Mouse (Mus musculus) erythroid progenitor cell, adult 5-6 weeks (primary cell): ENCODE results near the gene Fam83e. TPM values are rescaled to one million over a fixed set of nuclear protein-coding genes. Genes with fewer than 3 reads are reported as not detected.
A peak's percentile ranks its signal among the peaks of the same experiment; 100 is the strongest.

ENCODE experiments used
- ATAC-seq: replicated peaks from 2 replicates; pipeline ENCODE4 v1.8.0; 2016; ENCODE audit warnings: moderate number of reproducible peaks, mild to moderate bottlenecking, moderate TSS enrichment, inconsistent platforms; ENCODE audit not compliant: poor library complexity, low FRiP score, severe bottlenecking
- total RNA-seq, 2 experiments: library from RNA; stranded (forward) in 1 of 2; stranded (reverse) in 1 of 2; fragments of 150-400 nt in 1 of 2; fragments of 186-747, 209-891 nt in 1 of 2; gene quantifications; 2 replicates each; pipeline versions ENCODE4 v1.2.3 to v1.2.4; 2015 to 2017; ENCODE audit warnings: low replicate concordance in 2 of 2

Fam83e gene
- total RNA-seq, 2 experiments from 2014 or later: not detected

DNA sequence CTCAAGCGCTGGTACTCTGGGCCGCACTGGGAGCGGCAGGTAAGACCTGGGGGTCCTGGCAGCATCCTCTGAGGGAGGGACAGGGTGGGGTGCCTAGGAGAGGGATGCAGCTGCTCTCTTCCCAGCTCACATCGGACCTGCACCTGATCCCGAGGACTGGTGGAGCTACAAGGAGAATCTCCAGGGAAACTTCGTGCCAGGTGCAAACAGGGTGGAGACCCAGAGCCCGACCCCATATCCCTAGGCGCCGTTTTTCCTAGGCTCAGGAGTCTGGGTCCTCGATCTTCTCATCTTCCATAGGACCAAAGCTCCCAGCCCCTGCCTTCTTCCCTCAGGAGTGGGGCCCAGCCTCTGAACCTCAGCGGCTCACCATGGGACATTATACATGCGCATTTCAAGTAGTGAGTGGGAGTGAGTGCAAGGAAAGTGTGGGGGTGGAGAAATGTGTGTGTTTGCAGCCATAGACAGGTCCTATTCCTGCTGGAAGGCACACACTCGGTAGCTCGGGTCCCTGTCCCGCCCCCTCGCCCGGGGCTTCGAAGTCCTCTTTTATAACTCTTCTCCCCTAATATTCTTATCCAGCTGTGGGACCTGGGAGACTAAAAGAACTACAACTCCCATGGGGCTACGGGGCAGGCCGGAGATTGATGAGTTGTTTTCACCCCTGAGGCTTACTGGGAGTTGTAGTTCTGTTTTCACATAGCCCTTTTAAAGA lies 20.6 kb upstream of the Fam83e start:
- no peak for ATAC-seq

DNA sequence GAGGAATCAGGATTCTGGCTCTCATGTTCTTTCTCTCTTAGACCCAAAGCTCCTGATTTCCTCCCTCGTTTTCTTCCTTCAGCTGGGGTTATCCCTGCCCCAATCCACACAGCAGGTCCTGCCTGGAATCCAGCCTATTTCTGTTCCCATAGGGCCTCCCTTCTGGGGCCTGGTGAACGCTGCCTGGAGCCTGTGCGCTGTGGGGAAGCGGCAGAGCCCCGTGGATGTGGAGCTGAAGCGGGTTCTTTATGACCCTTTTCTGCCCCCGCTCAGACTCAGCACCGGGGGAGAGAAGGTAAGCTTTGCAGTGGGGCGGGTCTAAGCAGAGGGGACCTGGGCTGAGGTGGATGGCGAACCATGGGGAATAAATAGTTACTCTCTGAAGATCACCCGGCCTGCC lies 19.9 kb upstream of the Fam83e start:
- ATAC-seq: no peak

DNA sequence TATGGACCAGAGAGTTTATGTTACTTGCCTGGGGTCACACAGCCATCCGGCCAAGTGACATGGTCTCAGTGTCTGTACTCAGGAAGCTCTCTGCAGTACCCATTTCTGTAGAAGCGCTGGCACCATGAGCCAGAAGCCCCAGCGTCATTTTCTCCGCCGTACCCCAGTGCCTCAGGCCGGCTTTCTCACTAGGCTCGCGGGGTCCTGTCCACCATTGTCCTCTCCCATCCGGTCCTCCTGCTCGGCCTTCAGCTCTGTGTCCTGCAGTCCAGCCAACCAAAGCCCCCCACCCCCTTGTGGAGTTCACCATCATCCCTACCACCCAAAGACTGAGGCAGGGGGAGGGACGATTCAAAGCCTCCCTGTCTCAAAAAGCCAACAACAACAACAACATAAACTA lies 19.4 kb upstream of the Fam83e start:
- ATAC-seq: no peak

DNA sequence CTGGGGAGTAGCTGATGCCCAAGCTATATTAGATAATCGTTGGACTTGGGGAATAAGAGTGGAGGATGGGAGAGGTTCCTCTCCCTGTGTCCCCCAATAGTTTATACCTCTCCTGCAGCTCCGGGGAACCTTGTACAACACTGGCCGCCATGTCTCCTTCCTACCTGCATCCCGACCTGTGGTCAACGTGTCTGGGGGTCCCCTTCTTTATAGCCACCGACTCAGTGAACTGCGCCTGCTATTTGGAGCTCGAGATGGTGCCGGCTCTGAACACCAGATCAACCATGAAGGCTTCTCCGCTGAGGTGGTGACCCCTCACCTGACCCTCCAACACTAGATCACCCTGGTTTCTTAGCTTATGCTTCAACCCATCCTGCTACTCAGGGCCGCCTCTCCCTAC lies 18.7 kb upstream of the Fam83e start:
- no peak for ATAC-seq

DNA sequence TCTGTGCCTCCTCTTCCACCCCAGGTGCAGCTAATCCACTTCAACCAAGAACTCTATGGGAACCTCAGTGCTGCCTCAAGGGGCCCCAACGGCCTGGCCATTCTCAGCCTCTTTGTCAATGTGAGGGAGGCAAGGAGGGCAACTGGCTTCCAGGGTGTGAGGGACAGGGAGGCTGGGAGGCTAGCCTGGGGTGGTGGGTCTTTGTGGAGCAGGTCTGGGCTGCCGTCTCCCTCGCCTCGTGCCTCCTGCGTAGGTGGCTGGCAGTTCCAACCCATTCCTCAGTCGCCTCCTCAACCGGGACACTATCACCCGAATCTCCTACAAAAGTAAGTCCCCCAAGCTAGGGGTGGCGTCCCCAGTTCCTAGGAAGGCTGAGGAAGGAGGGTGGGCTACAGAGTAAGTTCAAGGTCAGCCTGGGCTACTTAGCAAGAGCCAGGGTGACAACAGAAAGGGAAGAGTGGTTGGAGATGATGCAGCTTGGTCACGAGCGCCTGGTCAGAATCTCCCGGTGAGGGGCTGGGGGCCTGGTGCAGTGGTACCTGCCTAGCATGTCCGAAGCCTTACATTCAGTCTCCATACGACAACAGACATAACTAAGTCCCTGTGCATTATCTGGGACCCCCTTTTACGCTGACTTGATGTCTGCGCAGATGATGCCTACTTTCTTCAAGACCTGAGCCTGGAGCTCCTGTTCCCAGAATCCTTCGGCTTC lies 18.0 kb upstream of the Fam83e start:
- ATAC-seq: no peak

DNA sequence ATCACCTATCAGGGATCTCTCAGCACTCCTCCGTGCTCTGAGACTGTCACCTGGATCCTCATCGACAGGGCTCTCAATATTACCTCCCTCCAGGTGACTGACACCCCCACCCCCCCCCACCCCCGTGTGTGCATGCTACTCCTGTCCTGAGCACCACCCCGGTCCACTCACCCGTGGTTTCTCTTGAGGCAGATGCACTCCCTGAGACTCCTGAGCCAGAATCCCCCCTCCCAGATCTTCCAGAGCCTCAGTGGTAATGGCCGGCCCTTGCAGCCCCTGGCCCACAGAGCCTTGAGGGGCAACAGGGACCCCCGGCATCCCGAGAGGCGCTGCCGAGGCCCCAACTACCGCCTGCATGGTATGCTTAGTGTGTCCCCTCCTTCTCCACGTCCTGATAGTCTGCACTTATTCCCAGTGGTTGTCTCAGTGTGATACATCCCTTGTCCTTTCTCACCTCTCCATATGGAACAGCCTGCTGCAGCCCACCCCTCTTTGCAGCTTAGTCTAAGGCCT lies 17.4 kb upstream of the Fam83e start:
- no peak for ATAC-seq

DNA sequence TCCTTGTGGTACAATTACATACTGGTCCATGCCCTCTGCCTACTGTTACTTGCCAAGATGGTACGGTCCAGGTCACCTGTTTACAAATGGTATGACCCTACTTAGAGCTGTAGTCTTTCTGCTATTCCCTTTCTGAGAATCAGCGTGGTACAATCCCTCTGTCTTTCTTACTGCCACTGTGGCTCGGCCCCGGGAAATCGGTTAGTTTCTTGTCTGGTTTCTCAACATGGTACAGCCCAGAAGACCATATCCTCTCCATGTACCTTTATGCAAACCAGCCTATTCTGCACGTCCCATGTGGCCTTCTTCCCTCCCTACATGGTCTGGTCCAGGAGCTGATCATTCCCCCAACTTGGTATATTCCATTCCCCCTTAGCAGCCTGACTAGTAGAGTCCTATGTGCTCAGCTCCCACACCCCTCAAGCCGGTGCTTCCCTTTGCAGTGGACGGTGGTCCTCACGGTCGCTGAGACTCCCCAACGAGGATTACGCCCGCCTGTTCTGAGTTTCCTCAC lies 16.9 kb upstream of the Fam83e start:
- ATAC-seq: no peak

DNA sequence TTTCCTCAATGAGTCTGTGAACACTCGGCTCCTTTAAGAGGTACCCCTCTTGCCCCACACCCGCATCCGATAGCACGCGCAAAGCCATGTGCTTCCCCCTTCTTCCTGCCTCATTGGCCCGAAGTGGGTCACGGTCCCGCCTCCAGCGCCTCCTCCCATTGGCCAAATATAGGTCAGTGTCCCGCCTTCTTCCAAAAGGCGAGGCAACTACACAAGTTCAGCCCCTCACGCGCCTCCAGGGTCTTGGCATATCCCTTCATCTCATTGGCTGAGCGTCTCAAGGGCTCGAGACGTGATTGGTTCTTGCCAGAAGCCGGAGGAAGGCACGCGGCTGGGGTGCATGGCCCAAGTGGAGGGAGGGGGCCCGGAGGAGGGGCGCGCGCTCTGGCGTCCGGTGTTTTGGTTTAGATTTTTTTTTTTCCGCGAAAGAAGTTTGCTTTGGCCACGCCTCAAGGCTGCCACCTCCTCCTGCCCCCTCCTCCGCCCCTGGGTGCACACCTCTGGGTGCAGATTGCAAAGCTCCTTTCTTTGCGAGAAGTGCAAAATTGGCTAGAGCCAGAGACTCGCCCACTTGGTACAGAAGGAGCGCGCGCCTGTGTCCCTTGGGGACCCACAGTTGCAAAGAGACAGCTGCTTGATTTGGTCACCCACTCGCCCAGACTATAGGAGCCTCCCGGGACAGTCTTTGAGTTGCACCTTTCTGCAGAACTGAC lies 16.1 kb upstream of the Fam83e start, which contains the start of gene Dbp:
TSS of gene Dbp (plus strand) at position 359 of the 713 bp plus-strand sequence.
- ATAC-seq: peak; percentile 79

DNA sequence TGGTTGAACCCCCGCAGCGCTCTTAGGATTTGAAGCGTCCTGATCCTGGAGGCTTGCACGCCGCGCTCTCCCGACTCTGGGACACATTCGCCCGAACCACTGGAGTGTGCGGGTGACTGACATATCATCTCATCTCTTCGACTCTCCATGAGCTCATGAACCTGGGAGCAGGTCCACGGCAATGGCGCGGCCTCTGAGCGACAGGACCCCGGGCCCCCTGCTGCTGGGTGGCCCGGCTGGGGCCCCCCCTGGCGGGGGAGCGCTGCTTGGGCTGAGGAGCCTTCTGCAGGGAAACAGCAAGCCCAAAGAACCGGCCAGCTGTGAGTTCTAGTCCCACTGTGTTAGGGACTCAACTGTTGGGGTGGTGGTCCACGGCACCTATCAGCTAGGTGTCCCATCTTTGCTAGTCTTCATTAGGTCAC lies 15.6 kb upstream of the Fam83e start:
- ATAC-seq: no peak

DNA sequence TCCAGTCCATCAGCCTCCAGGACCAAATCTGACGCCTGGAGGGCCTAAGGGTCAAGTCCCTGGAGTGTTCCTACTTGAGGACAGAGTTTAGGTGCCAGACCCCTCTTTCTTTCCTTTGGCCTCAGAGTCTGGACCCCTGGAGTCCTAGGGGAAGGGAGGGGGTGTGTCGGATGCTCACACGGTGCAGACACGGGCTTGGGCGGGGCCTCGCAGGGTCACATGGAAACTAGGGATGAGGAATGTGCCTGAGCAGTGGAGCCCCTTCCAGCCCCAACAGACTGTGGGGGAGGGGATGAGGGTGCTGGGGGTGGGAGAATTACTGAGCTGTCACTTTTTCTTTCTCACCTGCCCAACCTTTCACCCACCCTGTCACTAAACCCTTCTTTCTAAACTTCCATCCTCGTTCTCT lies 15.1 kb upstream of the Fam83e start:
- ATAC-seq: no peak

DNA sequence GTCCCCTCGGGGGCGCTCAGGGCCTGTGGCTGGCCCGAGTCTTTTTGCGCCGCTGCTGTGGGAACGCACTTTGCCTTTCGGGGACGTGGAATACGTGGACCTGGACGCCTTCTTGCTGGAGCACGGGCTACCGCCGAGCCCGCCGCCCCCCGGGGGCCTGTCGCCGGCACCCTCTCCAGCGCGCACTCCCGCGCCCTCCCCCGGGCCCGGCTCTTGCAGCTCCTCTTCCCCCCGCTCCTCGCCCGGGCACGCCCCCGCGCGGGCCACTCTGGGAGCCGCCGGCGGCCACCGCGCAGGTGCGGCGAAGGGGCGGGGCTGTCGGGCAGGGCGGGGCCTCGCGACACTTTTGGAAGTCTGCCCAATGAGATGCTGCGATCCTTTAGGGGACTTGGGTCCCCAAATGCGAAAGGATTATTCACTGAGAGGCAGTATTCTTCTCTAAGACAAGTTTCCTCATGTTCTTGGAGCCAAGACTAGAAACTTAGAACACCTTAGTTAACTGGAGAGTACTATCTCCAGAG lies 14.2 kb upstream of the Fam83e start:
- ATAC-seq: 0 out of 2 replicates have a peak, but pooled peaks have one; percentile 4

DNA sequence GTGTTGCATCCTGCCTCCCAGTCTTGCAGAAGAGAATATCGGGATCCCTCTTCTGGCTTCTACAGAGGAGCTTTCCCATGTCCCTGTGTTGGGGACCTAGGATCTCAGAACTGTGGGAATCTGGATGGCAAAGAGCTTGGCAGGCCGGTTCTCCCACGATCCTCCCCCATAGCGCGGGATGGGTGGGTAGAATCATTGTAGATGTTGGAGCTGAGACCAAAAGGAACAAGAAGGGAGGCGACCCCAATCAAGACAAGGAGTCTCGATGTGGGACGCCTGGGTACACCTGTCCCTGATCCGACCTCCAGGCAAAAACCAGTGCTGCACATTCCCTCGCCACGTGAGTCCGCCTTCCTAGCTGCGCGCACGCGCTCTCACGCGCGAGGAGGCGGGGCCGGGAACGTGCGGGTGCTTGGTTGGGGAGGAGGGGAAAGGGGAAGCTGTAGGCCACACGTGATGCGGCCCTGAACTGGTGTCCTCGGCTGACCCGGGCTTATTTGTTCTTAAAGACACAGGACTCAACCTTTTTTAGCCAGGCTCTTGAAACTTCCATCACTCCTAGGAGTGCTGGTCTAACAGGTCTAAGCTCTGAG lies 13.5 kb upstream of the Fam83e start:
- ATAC-seq: no peak

DNA sequence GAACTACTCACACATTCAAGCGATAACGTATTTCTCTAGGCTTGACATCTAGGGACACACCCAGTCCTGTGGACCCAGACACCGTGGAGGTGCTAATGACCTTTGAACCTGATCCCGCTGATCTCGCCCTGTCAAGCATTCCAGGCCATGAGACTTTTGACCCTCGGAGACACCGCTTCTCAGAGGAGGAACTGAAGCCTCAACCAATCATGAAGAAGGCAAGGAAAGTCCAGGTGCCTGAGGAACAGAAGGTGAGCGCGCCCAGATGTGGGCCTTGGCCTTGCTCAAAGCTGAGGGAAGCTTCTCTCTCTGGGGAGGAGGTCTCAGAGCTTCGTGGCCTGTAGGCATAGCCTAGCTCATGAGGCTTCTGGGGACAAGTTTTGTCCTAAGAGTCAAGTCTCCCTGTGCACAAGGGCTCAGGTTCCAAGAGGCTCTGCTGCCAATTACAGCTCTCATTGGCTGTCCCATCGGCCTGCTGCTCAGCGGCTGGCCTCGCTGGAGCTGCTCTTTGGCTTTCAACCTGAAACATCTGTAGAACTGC lies 12.7 kb upstream of the Fam83e start:
- no peak for ATAC-seq

DNA sequence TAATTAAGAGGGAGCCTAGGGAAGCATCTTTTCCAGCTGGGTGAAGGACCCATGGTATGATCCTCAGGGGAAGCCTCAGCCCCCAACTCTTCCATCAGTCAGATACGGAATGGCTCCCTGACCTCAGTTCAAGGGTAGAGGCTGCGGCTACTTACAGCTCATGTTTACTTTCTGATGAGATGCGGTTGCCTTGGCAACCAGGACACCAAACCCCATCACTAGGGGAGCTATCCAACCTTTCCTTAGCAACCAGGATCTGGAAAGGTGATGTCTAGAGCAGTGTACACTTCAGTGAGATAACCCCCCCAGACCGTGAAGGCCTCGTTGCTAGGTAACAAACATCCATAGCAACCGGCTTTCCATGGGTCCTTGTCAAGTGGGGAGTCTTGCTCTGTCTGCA lies 12.0 kb upstream of the Fam83e start:
- ATAC-seq: no peak

DNA sequence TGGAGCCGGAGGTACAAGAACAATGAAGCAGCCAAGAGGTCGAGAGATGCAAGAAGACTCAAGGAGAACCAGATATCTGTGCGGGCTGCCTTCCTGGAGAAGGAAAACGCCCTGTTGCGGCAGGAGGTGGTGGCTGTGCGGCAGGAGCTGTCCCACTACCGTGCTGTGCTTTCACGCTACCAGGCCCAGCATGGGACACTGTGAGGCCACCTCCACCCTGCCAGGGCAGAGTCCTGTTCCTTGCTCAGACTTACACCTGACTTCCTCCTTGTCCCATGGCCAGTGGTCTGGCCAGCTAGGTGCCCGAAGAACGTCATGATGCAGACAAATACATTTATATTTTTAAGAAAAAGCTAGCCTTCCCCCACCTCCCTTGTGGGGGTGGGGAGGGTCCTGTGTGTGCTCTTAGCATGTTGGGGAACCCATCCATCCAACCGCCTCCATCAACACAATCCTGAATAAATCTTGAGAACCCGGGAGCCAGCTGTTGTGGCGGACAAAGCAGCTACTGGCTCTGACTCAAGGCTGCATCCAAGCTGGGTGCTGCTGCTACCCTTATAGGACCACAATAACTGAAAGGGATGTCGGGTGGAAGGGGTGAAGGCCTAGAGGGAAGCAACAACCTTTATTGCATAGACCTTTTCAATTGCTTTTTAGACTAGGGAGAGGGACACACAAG lies 11.2 kb upstream of the Fam83e start:
- ATAC-seq: no peak

DNA sequence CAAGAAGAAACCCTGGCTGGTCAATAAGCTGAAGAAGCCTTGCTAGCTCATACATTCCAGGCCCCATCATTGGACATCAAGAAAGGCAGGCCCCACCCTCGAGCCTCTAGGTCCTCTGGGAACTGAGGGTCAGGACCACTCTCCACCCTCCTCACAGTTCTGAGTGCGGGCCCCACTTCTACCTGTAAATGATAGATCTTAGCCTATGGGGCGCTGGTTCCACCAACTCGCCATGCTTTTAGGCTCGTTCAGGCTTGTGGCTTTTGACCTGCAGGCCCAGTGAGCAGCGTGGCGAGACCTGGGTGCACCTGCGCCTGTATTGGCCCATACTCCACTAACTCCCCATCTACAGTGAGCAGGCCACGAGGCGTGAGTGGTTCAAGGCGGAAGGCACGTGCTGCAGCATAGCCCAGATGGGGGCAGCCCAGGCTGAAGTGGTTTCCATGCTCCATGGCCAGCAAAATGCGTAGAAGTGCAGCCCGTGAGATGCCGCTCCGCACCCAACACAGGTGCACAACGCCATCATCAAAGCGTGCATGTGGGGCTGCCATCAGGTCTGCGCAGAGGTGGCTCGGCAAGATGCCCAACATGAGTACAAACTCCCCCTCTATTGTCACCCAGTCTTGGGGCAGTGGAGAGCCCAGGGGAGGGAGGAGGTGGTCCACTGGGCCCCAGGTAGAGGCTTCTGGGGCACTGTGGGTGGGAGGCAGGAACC lies 10.4 kb upstream of the Fam83e start:
- no peak for ATAC-seq

DNA sequence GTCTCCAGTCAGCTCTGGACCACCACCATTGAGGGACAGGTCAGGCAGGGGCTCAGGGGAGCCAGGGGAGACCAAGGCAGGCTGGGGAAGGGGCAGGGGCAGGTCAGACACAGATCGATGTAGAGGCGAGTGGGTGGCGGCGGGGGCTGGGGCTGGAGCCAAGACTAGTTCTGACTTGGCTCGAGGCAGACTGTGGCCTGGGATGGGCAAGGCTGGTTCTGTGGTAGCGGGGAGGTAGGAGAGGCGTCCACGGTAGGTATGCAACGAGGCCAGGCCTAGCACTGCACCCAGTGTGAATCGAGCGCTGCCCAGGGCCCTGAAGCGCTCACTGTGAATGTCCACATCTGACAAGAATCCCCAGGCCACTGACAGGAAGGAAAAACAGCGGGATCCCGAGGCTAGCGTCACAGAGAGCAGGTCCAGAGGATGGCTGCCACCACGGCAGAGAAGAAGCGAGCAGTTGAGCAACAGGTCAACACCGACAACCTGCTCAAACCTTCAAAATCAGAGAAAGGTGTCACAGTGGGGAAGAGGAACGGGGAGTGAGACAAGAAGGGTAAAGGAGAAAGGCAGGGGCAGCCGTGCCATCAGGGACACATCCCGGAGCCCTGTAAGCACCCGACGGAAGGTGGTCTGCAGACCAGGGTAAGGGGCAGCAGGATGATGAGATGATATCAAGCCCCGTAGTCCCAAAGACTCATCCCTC lies 9.5 kb upstream of the Fam83e start:
- ATAC-seq: no peak
